Mouse (Mus musculus) heart, postnatal 0 days (tissue): ENCODE measurements around the gene Ccnt1. TPM values are rescaled to one million over a fixed set of nuclear protein-coding genes. Genes with fewer than 3 reads are reported as not detected.

Experiments
- ATAC-seq: fragments of 200-750 bp; cut with Nextera tagmentation; 2 replicates; pipeline ENCODE4 v1.8.0; 2017; ENCODE audit warnings: low read depth, moderate number of reproducible peaks, moderate library complexity; ENCODE audit not compliant: insufficient read depth
- DNase-seq: peaks from one replicate; pipeline ENCODE4 v3.0.0-alpha.2; 2016; ENCODE audit warnings: low spot score
- H3K27ac ChIP-seq: fragments of 300-500 bp; sonication (generic); 2 replicates; pipeline ENCODE4 v1.5.1; 2014; ENCODE audit warnings: low read depth, mild to moderate bottlenecking
- H3K27me3 ChIP-seq: fragments of 300-500 bp; sonication (generic); 2 replicates; pipeline ENCODE4 v1.6.1; 2014; ENCODE audit warnings: low read length, mixed read lengths; ENCODE audit not compliant: control insufficient read depth, insufficient read depth
- H3K36me3 ChIP-seq: fragments of 300-500 bp; sonication (generic); replicated peaks from 2 replicates; pipeline ENCODE4 v1.6.1; 2014; ENCODE audit warnings: low read length, mixed read lengths; ENCODE audit not compliant: control insufficient read depth, insufficient read depth
- H3K4me1 ChIP-seq: fragments of 300-500 bp; sonication (generic); 2 replicates; pipeline ENCODE4 v1.6.1; 2014; ENCODE audit warnings: antibody characterized with exemption; ENCODE audit not compliant: control insufficient read depth, insufficient read depth
- H3K4me2 ChIP-seq: fragments of 300-500 bp; sonication (generic); 2 replicates; pipeline ENCODE4 v1.6.1; 2014; ENCODE audit warnings: low read depth, mild to moderate bottlenecking, low read length, moderate library complexity
- H3K4me3 ChIP-seq: fragments of 300-500 bp; sonication (generic); 2 replicates; pipeline ENCODE4 v1.5.1; 2014; ENCODE audit warnings: low read depth, low read length
- H3K9ac ChIP-seq: fragments of 300-500 bp; sonication (generic); replicated peaks from 2 replicates; pipeline ENCODE4 v1.6.1; 2014; ENCODE audit warnings: low read depth, low read length, mixed read lengths
- H3K9me3 ChIP-seq: fragments of 300-500 bp; sonication (generic); replicated peaks from 2 replicates; pipeline ENCODE4 v1.6.1; 2016; ENCODE audit warnings: low read length; ENCODE audit not compliant: control insufficient read depth
- CTCF ChIP-seq: IDR thresholded peaks from 2 replicates; pipeline ENCODE4 v1.5.1; 2016; ENCODE audit warnings: antibody characterized with exemption, control low read depth, low read depth
- EP300 ChIP-seq: IDR thresholded peaks from 2 replicates; pipeline ENCODE4 v1.6.1; 2016; ENCODE audit warnings: antibody characterized with exemption, low read depth
- WGBS: fragments of 180-500 bp; shearing (Covaris S2); extraction: QIAGEN DNeasy Blood & Tissue Kit; methylation state at CpG from one replicate; pipeline ENCODE4 v1.1.7; 2014; 5-methylcytosine and 5-hydroxymethylcytosine counted together
- polyA plus RNA-seq: library from polyadenylated mRNA; unstranded; fragments of >200 nt; fragmentation: Nextera tagmentation; extraction: Ambion mirVana; gene quantifications from 2 replicates; pipeline ENCODE4 v1.2.1, GENCODE M21; 2015
- total RNA-seq: library from RNA; depleted of rRNA; stranded (reverse); fragments of >200 nt; gene quantifications from 2 replicates; pipeline ENCODE4 v1.2.3, GENCODE M21; 2014; ENCODE audit warnings: low replicate concordance

Gene Ccnt1
- total and polyA plus RNA-seq, 2 experiments from 2014 or later = 22.3 to 32.8 TPM

DNA sequence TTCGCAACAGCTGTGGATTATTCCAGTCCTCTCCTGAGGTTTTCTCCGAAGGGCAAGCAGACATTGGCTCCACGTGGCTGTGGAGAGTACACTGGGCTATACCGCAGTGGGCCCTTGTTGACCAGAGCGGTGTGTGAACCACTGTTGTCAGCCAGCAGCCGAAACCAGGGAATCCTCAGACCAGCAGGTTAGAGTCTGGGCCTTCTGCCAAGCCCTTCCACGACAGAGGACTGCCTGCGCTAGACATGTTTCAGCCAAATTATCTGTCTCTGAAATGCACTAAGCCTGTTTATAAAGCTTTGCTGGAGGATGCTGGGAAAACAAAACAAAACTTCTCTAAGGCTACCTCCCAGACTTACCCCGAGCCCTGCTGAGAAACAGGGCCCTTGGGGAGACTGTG lies 43.8 kb upstream of the Ccnt1 start:
- WGBS = 26% methylated on average over 9 of the region's 9 CpGs
- no peaks in the 10 kb centered on the region for H3K9me3 ChIP-seq
- TF ChIP-seq CTCF (no peak), EP300 (no peak)
- H3K4me2 ChIP-seq = no peak overlapping the region
- no peak overlapping the region for H3K4me3 ChIP-seq
- no peak overlapping the region for H3K9ac ChIP-seq
- peak overlapping the region; percentile 5 for H3K27ac ChIP-seq
- peak; percentile 27; the same call in 1 of the 2 replicates for ATAC-seq
- H3K36me3 ChIP-seq = no peaks in the 10 kb centered on the region
- DNase-seq = no peak
- peaks cover 10% of the 10 kb centered on the region; the same call in 1 of the 2 replicates for H3K4me1 ChIP-seq
- H3K27me3 ChIP-seq = no peaks in the 10 kb centered on the region

- Histone ChIP-seq H3K27ac (no peak overlapping the region), H3K9ac (no peak overlapping the region), H3K27me3 (no peaks in the 10 kb centered on the region), H3K4me3 (no peak overlapping the region), H3K4me1 (peaks cover 15% of the 10 kb centered on the region), H3K9me3 (no peaks in the 10 kb centered on the region), H3K4me2 (no peak overlapping the region), H3K36me3 (no peaks in the 10 kb centered on the region)
- DNase-seq = no peak
- TF ChIP-seq CTCF (no peak), EP300 (no peak)
- no peak for ATAC-seq
- WGBS = 98% methylated on average over 3 of the region's 3 CpGs
These were observed 41.5 kb upstream of the Ccnt1 start for GRCm38 (mm10) chr15:98612229-98612628.

DNA sequence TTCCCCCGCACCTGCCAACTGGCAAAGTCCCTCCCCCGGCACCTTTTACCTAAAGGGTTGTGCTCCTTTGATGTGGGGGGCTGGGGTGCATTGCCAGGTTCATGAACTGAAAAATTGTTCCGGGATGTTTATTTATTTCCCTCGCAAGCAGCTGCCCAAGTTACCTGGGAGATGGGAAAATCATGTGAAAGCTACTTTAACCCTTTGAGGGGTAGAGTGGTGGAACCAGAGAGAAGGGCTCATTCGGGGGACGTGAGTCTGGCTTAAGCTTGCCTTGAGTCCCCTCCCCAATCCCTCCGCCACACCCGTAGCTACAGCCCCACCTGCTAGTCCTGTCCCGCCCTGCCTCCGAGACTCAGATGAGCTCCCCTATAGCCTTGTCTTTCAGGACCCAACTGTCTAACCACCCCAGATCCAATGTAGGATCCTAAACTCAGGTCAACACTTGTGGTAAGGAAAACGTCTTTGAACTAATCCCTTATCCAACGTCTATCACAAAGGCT lies 39.5 kb upstream of the Ccnt1 start:
- H3K27ac ChIP-seq = peak overlapping the region; percentile 97
- H3K36me3 ChIP-seq = no peaks in the 10 kb centered on the region
- WGBS = 11% methylated on average over 12 of the region's 12 CpGs
- peak overlapping the region; percentile 78 for H3K4me3 ChIP-seq
- H3K4me1 ChIP-seq = peaks cover 16% of the 10 kb centered on the region
- ATAC-seq (no peak), DNase-seq (no peak)
- H3K4me2 ChIP-seq = peak overlapping the region; percentile 86
- H3K9ac ChIP-seq = peak overlapping the region; percentile 89
- no peaks in the 10 kb centered on the region for H3K27me3 ChIP-seq
- no peaks in the 10 kb centered on the region for H3K9me3 ChIP-seq
- no peak for TF ChIP-seq CTCF
- no peak for TF ChIP-seq EP300

DNA sequence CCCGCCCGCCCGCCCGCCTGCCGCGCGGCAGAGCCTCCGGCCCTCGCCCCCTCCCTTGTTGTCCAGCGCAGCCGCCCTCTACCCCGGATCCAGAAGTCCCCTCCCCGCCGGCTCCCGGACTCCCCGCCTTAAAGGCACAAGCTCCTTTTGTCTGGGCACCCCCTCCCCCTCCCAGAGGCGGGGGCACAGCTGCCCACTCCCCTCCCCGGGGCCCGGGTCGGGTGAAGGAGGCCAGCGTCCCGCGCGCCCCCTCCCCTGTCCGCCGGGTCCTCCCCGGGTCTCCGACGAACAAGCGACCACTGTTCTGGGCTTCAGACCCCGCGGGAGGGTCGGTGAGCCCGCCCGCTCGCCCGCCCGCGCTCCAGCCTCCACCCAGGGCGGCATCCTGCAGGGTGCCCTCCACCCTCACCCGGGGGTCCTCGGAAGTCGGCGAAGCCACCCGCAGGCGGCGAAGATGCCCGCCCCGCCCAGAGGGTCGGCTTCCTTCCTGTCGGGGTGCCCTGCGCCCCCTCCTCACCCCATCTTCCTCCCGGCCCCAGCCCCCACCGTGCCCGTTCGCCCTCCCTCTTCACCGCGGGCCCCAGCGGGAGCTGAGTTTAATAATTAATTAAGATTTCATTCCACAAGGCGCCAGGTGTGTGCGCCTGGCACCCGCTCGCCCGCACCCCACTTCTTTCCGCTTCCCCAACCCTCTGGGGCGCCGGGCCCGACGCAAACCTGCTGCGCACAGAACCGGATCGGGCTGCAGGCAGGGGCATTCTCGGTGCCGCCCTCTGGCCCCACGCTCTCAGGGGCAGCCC lies 38.8 kb upstream of the Ccnt1 start, which contains the start of gene Adcy6:
Gene Adcy6 (minus strand): TSS at position 746 of the 800 bp plus-strand sequence.
- peak within 1 kb of the TSS; percentile 97 for H3K27ac ChIP-seq
- ATAC-seq = peak; percentile 50
- 1% methylated on average over 56 of the region's 75 CpGs for WGBS

DNA sequence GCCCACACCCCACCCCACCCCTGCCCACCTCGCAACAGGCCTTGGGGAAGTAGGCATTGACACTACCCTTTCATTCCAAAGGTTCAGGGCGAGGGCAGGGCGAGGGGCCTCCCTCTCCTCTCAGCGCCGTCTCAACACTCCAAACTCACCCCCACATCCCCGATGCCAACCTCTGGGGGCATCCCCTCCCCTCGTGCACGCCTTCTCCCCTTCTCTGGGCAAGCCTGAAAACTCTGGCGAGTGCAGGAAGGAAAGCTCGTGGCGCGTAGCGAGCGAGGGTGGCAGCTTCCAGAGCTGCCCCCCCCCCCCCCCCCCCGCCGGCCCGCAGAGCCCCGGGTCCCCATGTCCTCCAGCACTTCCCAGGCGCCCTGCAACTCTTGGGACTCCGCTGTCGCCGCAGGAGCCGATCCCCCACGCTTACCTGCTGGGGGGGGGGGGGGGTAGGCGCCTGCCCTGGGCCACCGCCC lies 38.1 kb upstream of the Ccnt1 start:
- H3K4me3 ChIP-seq = peak overlapping the region; percentile 78
- H3K9ac ChIP-seq = peak overlapping the region; percentile 89
- H3K27me3 ChIP-seq = no peaks in the 10 kb centered on the region
- H3K27ac ChIP-seq = peak overlapping the region; percentile 97
- H3K9me3 ChIP-seq = no peaks in the 10 kb centered on the region
- 0% methylated on average over 14 of the region's 26 CpGs for WGBS
- no peak for DNase-seq
- ATAC-seq = peak; percentile 3; the same call in 1 of the 2 replicates
- H3K4me1 ChIP-seq = peaks cover 27% of the 10 kb centered on the region
- H3K4me2 ChIP-seq = peak overlapping the region; percentile 86
- H3K36me3 ChIP-seq = peaks cover 7% of the 10 kb centered on the region
- TF ChIP-seq EP300 (no peak), CTCF (no peak)

More for the DNA sequence above, 38.8 kb upstream of the Ccnt1 start, which contains the start of gene Adcy6:
- Histone ChIP-seq H3K4me1 (peaks cover 19% of the 10 kb centered on the region), H3K36me3 (no peaks in the 10 kb centered on the region), H3K9me3 (no peaks in the 10 kb centered on the region), H3K4me2 (peak within 1 kb of the TSS; percentile 86), H3K4me3 (peak within 1 kb of the TSS; percentile 78), H3K27me3 (no peaks in the 10 kb centered on the region), H3K9ac (peak within 1 kb of the TSS; percentile 89)
- peak; percentile 90 for DNase-seq
- TF ChIP-seq CTCF (no peak), EP300 (peak; percentile 50; the same call in 1 of the 2 replicates)
